Mouse (Mus musculus): ENCODE measurements around the gene Ppfibp2. TPM values are rescaled to one million over a fixed set of nuclear protein-coding genes. Genes with fewer than 3 reads are reported as not detected.

Gene Ppfibp2
- polyA plus RNA-seq, 1 experiment from 2014 or later: 13.8 TPM

DNA sequence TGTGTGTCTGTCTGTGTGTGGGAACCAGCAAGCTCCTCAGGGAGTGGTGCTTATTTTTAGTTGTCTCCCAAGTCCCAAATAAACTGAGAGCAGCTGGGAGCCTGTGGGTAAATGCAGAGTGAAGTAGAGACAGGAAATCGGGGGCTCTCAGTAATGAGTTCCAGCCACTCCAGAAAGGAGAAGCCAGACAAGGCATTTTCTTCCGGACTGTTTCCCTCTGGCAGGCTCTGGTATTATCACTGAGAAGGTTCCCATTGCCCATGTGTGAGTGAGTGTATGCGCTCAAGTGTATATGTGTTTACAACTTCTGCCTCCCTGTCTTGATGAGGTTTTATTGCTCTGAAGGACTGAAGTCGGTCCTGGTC lies 70.2 kb downstream of the Ppfibp2 start:
- H3K27me3 ChIP-seq: no peaks in the 10 kb centered on the region
- peak overlapping the region; percentile 94 for H3K27ac ChIP-seq
- 14% methylated on average over 4 of the region's 4 CpGs for WGBS
- peak overlapping the region; percentile 54 for H3K4me3 ChIP-seq
- H3K36me3 ChIP-seq: no peaks in the 10 kb centered on the region
- H3K9ac ChIP-seq: peak overlapping the region; percentile 80
- H3K9me3 ChIP-seq: no peaks in the 10 kb centered on the region
- peak; percentile 27; the same call in 1 of the 2 replicates for ATAC-seq (ENCODE audit: insufficient number of reproducible peaks, insufficient read depth, low FRiP score, low TSS enrichment, low read depth)
- H3K4me2 ChIP-seq: peak overlapping the region; percentile 70
- H3K4me1 ChIP-seq: peaks cover 73% of the 10 kb centered on the region

DNA sequence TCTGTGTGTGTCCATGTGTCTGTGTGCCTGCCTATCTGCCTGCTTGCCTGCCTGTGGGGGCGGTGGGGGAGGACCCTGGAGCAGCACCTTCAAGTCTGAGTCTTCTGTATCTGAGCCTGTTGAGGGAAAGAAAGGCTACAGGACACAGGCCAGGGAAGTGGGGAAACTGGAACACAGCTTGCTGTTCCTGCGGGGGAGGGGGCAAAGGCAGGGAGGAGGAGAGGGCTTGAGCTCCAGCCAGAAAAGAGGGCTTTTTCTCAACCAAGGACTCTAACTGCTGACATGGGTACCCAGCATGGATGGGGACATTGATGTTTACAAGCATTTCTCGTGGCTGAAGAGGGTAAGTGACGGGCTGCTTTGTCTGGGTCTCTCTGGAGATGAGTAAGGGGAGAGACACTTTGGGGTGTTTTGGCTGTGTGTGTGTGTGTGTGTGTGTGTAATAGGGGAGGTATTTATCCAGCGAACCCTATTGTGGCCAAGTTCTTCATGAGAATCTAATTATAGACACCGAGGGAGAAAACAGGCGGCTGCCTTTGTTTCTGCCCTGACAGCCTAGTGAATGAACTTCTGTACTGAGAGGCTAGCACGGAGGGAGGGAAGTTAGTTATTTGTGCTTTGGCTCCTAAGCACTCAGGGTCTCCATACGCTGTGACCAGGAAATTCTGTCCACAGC lies 70.7 kb downstream of the Ppfibp2 start:
- Histone ChIP-seq H3K27ac (peak overlapping the region; percentile 94), H3K27me3 (no peaks in the 10 kb centered on the region), H3K4me1 (peaks cover 73% of the 10 kb centered on the region), H3K36me3 (peaks cover 4% of the 10 kb centered on the region; the same call in 1 of the 2 replicates), H3K4me3 (peak overlapping the region; percentile 54), H3K4me2 (peak overlapping the region; percentile 70), H3K9ac (peak overlapping the region; percentile 80), H3K9me3 (no peaks in the 10 kb centered on the region)
- peak; percentile 22; the same call in 1 of the 2 replicates for ATAC-seq (ENCODE audit: insufficient number of reproducible peaks, insufficient read depth, low FRiP score, low TSS enrichment, low read depth)
- 7% methylated on average over 9 of the region's 9 CpGs for WGBS

- Histone ChIP-seq H3K27me3 (no peaks in the 10 kb centered on the region), H3K27ac (peak overlapping the region; percentile 94), H3K9me3 (no peaks in the 10 kb centered on the region), H3K9ac (peak overlapping the region; percentile 80), H3K36me3 (peaks cover 5% of the 10 kb centered on the region; the same call in 1 of the 2 replicates), H3K4me3 (peak overlapping the region; percentile 54), H3K4me2 (peak overlapping the region; percentile 70), H3K4me1 (peaks cover 73% of the 10 kb centered on the region)
- no peak for ATAC-seq (ENCODE audit: insufficient number of reproducible peaks, insufficient read depth, low FRiP score, low TSS enrichment, low read depth)
- 22% methylated on average over 13 of the region's 13 CpGs for WGBS
Measured at GRCm38 (mm10) chr7:107666262-107666902, 71.4 kb downstream of the Ppfibp2 start.

DNA sequence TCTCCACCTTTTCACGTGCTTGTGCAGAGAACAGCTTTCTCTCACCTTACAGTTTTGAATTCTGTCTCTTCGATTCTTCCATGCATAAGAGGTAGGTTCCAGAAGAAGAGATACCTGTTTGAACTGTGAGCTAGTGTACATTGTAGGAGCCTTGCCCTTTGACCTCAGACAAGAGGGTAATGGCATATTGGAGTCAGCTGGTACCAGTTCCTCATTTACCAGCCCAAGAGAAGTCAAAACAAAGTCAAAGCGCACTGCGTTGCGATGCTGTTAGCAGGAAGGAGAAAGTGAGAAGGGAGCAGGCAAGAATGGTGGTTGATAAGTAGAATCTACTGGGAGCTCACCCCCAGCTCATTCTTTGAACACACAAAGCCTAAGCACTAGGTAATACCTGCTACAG lies 73.5 kb downstream of the Ppfibp2 start:
- H3K36me3 ChIP-seq: peaks cover 5% of the 10 kb centered on the region; the same call in 1 of the 2 replicates
- no peak overlapping the region for H3K9ac ChIP-seq
- H3K27ac ChIP-seq: no peak overlapping the region
- no peaks in the 10 kb centered on the region for H3K27me3 ChIP-seq
- no peak for ATAC-seq (ENCODE audit: insufficient number of reproducible peaks, insufficient read depth, low FRiP score, low TSS enrichment, low read depth)
- no peak overlapping the region for H3K4me2 ChIP-seq
- no peak overlapping the region for H3K4me3 ChIP-seq
- WGBS: 77% methylated on average over 5 of the region's 5 CpGs
- no peaks in the 10 kb centered on the region for H3K9me3 ChIP-seq
- H3K4me1 ChIP-seq: peaks cover 51% of the 10 kb centered on the region

DNA sequence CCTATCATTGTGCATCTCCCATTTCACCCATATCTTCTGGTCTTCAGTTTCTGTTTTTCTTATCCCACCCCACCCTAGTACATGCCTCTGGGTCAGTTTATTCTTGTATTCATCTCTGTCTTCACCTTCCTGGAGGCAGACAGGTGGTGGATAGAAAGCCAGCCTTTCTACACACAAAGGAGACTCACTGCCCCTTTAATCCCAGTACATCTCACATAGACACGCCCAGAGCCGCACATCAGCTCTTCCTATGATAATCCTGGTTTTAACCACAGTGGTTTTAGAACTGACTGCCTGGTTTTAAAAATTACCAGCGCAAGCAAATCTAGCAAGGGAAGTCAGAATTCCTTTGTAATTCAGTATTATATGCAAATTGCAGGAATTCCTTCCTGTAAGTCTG lies 80.2 kb downstream of the Ppfibp2 start:
- peak overlapping the region; percentile 9; the same call in 1 of the 2 replicates for H3K4me2 ChIP-seq
- peaks cover 5% of the 10 kb centered on the region; the same call in 1 of the 2 replicates for H3K36me3 ChIP-seq
- H3K27me3 ChIP-seq: no peaks in the 10 kb centered on the region
- peak overlapping the region; percentile 52 for H3K27ac ChIP-seq
- ATAC-seq (ENCODE audit: insufficient number of reproducible peaks, insufficient read depth, low FRiP score, low TSS enrichment, low read depth): no peak
- no peak overlapping the region for H3K9ac ChIP-seq
- WGBS: 38% methylated on average over 3 of the region's 3 CpGs
- peaks cover 13% of the 10 kb centered on the region for H3K4me1 ChIP-seq
- no peak overlapping the region for H3K4me3 ChIP-seq
- no peaks in the 10 kb centered on the region for H3K9me3 ChIP-seq

GRCm38 (mm10) chr7:107680151-107680852 lies 85.3 kb downstream of the Ppfibp2 start:
- peaks cover 8% of the 10 kb centered on the region for H3K4me1 ChIP-seq
- H3K36me3 ChIP-seq: peaks cover 7% of the 10 kb centered on the region
- H3K9ac ChIP-seq: no peak overlapping the region
- WGBS: 53% methylated on average over 6 of the region's 6 CpGs
- no peak overlapping the region for H3K4me2 ChIP-seq
- no peak for ATAC-seq (ENCODE audit: insufficient number of reproducible peaks, insufficient read depth, low FRiP score, low TSS enrichment, low read depth)
- no peaks in the 10 kb centered on the region for H3K9me3 ChIP-seq
- H3K4me3 ChIP-seq: no peak overlapping the region
- H3K27ac ChIP-seq: no peak overlapping the region
- H3K27me3 ChIP-seq: no peaks in the 10 kb centered on the region

- no peak overlapping the region for H3K4me3 ChIP-seq
- H3K9ac ChIP-seq: no peak overlapping the region
- peaks cover 3% of the 10 kb centered on the region; the same call in 1 of the 2 replicates for H3K4me1 ChIP-seq
- no peak for ATAC-seq (ENCODE audit: insufficient number of reproducible peaks, insufficient read depth, low FRiP score, low TSS enrichment, low read depth)
- H3K4me2 ChIP-seq: no peak overlapping the region
- no peaks in the 10 kb centered on the region for H3K27me3 ChIP-seq
- peaks cover 13% of the 10 kb centered on the region for H3K36me3 ChIP-seq
- no peak overlapping the region for H3K27ac ChIP-seq
- no peaks in the 10 kb centered on the region for H3K9me3 ChIP-seq
- WGBS: 82% methylated on average over 2 of the region's 2 CpGs
Measured at GRCm38 (mm10) chr7:107681306-107681705, 86.3 kb downstream of the Ppfibp2 start.

GRCm38 (mm10) chr7:107683162-107683561 lies 88.2 kb downstream of the Ppfibp2 start:
- Histone ChIP-seq H3K4me2 (no peak overlapping the region), H3K27ac (no peak overlapping the region), H3K4me3 (no peak overlapping the region), H3K4me1 (0 out of 2 replicates have a peak, but pooled peaks cover 3% of the 10 kb centered on the region), H3K36me3 (peaks cover 13% of the 10 kb centered on the region), H3K9ac (no peak overlapping the region), H3K27me3 (no peaks in the 10 kb centered on the region), H3K9me3 (no peaks in the 10 kb centered on the region)
- no peak for ATAC-seq (ENCODE audit: insufficient number of reproducible peaks, insufficient read depth, low FRiP score, low TSS enrichment, low read depth)
- WGBS: 84% methylated on average over 4 of the region's 4 CpGs

GRCm38 (mm10) chr7:107683622-107684021 lies 88.6 kb downstream of the Ppfibp2 start:
- H3K4me2 ChIP-seq: no peak overlapping the region
- H3K9me3 ChIP-seq: no peaks in the 10 kb centered on the region
- no peak overlapping the region for H3K27ac ChIP-seq
- no peak for ATAC-seq (ENCODE audit: insufficient number of reproducible peaks, insufficient read depth, low FRiP score, low TSS enrichment, low read depth)
- no peak overlapping the region for H3K4me3 ChIP-seq
- 84% methylated on average over 3 of the region's 3 CpGs for WGBS
- H3K4me1 ChIP-seq: 0 out of 2 replicates have a peak, but pooled peaks cover 3% of the 10 kb centered on the region
- no peak overlapping the region for H3K9ac ChIP-seq
- H3K36me3 ChIP-seq: peaks cover 13% of the 10 kb centered on the region
- H3K27me3 ChIP-seq: no peaks in the 10 kb centered on the region

DNA sequence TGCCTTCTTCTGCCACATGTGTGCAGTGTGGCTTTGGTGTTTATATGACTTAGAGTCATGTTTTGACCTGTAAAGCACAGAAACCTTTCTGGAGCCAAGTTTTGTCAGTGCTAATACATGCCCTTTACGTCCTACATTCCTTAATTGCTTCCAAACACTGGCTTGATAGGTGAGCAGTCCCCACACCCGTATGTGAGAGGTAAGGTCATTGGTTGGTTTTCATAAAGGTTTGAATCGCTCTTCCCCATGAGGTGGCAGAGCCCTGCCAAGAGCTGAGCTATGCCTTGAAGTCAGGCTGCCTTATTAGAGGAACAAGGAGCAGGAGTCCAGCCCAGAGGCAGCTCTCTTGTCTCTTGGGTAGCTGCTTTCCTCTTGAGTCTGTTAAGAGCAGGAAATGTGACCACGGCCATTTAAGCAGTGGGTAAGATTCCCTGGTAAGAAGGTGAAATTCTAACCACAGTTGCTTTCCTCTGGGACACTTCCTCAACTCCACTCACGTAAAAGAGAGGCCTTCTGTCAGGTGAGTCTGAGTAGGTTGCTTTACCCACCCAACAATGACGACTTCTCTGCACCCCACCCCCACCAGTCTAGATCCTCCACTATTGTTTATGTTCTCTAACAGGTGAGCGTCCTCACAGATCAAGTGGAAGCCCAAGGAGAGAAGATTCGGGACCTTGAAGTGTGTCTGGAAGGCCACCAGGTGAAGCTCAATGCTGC lies 90.4 kb downstream of the Ppfibp2 start:
- H3K27ac ChIP-seq: peak overlapping the region; percentile 39; the same call in 1 of the 2 replicates
- peaks cover 13% of the 10 kb centered on the region for H3K36me3 ChIP-seq
- no peaks in the 10 kb centered on the region for H3K9me3 ChIP-seq
- 70% methylated on average over 8 of the region's 8 CpGs for WGBS
- H3K9ac ChIP-seq: no peak overlapping the region
- ATAC-seq (ENCODE audit: insufficient number of reproducible peaks, insufficient read depth, low FRiP score, low TSS enrichment, low read depth): no peak
- no peak overlapping the region for H3K4me3 ChIP-seq
- H3K27me3 ChIP-seq: no peaks in the 10 kb centered on the region
- peaks cover 9% of the 10 kb centered on the region for H3K4me1 ChIP-seq
- no peak overlapping the region for H3K4me2 ChIP-seq

DNA sequence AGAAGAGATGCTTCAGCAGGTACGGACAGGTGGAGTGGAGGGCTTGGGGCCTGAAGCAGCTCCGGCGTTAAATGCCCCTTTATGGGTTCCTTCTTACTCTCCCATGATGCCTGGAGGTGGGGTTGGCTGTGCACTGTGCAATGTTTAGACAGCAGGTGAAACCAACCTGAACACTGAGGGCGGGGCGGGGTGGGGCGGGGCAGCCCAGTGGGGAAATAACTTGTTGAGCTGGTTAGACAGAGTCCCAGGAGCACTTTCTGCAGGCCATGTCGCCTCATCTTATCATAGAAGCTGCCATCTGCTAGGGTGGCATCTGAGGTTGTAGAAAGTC lies 90.9 kb downstream of the Ppfibp2 start:
- H3K36me3 ChIP-seq: peaks cover 13% of the 10 kb centered on the region
- no peak overlapping the region for H3K4me2 ChIP-seq
- 77% methylated on average over 7 of the region's 7 CpGs for WGBS
- no peak overlapping the region for H3K9ac ChIP-seq
- H3K27ac ChIP-seq: peak overlapping the region; percentile 39; the same call in 1 of the 2 replicates
- no peak overlapping the region for H3K4me3 ChIP-seq
- no peaks in the 10 kb centered on the region for H3K27me3 ChIP-seq
- ATAC-seq (ENCODE audit: insufficient number of reproducible peaks, insufficient read depth, low FRiP score, low TSS enrichment, low read depth): peak; percentile 68; the same call in 1 of the 2 replicates
- peaks cover 14% of the 10 kb centered on the region for H3K4me1 ChIP-seq
- no peaks in the 10 kb centered on the region for H3K9me3 ChIP-seq

Measured in embryonic facial prominence, embryonic 13.5 days (tissue).